Mouse (Mus musculus) gastrocnemius, adult 8-10 months (tissue): ENCODE data around the gene 1700023F06Rik. TPM values are rescaled to one million over a fixed set of nuclear protein-coding genes. Genes with fewer than 3 reads are reported as not detected.
"Not testable (repeated sequence)": the region's sequence is repeated elsewhere in the genome, so short reads cannot be mapped to it uniquely, and the experiment has no call there.

Experiments
- DNase-seq, 2 experiments: peaks; one replicate each; pipeline ENCODE4 v3.0.0; 2022; ENCODE audit warnings: low spot score in 2 of 2
- total RNA-seq, 4 experiments: library from RNA; stranded (reverse); gene quantifications; 2 replicates each; pipeline ENCODE4 v1.2.4; 2022

The 1700023F06Rik gene
- total RNA-seq, 4 experiments from 2014 or later, result not detected

- DNase-seq, result no peak
Observed at GRCm38 (mm10) chr11:103223444-103223843, 15.1 kb upstream of the 1700023F06Rik start.

GRCm38 (mm10) chr11:103222718-103223117 lies 14.4 kb upstream of the 1700023F06Rik start:
- not testable (repeated sequence) for DNase-seq

- no peak for DNase-seq
Observed at GRCm38 (mm10) chr11:103221437-103221836, 13.1 kb upstream of the 1700023F06Rik start.

GRCm38 (mm10) chr11:103219995-103220394 lies 11.6 kb upstream of the 1700023F06Rik start:
- no peak for DNase-seq

GRCm38 (mm10) chr11:103219259-103219658 lies 10.9 kb upstream of the 1700023F06Rik start:
- no peak for DNase-seq

- DNase-seq, result no peak
Observed at GRCm38 (mm10) chr11:103218517-103218901, 10.2 kb upstream of the 1700023F06Rik start.

- peak in 1 of 2 experiments; percentile 30 for DNase-seq
Observed at GRCm38 (mm10) chr11:103217790-103218516, 9.6 kb upstream of the 1700023F06Rik start, which contains the start of gene Spata32. Gene Spata32, minus strand, starts transcription at chr11:103218432.

GRCm38 (mm10) chr11:103215355-103215754 lies 7.0 kb upstream of the 1700023F06Rik start:
- DNase-seq, result no peak

- no peak for DNase-seq
Observed at GRCm38 (mm10) chr11:103213712-103214111, 5.4 kb upstream of the 1700023F06Rik start.

- no peak for DNase-seq
Observed at GRCm38 (mm10) chr11:103210291-103210690, 1.9 kb upstream of the 1700023F06Rik start.

GRCm38 (mm10) chr11:103206203-103206602 lies 2.2 kb downstream of the 1700023F06Rik start:
- no peak for DNase-seq

GRCm38 (mm10) chr11:103202376-103202775 lies 6.0 kb downstream of the 1700023F06Rik start:
- no peak for DNase-seq

- DNase-seq, result no peak
Observed at GRCm38 (mm10) chr11:103201664-103202063, 6.7 kb downstream of the 1700023F06Rik start.

- DNase-seq, result peak in 1 of 2 experiments; percentile 34
Observed at GRCm38 (mm10) chr11:103198911-103199803, 9.2 kb downstream of the 1700023F06Rik start.

GRCm38 (mm10) chr11:103198339-103198738 lies 10.0 kb downstream of the 1700023F06Rik start:
- DNase-seq, result no peak

- DNase-seq, result no peak
Observed at GRCm38 (mm10) chr11:103197340-103197739, 11.0 kb downstream of the 1700023F06Rik start.

GRCm38 (mm10) chr11:103195656-103196055 lies 12.7 kb downstream of the 1700023F06Rik start:
- no peak for DNase-seq

- no peak for DNase-seq
Observed at GRCm38 (mm10) chr11:103195236-103195635, 13.1 kb downstream of the 1700023F06Rik start.

- no peak for DNase-seq
Observed at GRCm38 (mm10) chr11:103193825-103194168, 14.6 kb downstream of the 1700023F06Rik start.

- DNase-seq, result no peak
Observed at GRCm38 (mm10) chr11:103192956-103193824, 15.2 kb downstream of the 1700023F06Rik start.

- DNase-seq, result no peak
Observed at GRCm38 (mm10) chr11:103192230-103192955, 16.0 kb downstream of the 1700023F06Rik start.
